Mouse (Mus musculus) heart, embryonic 10.5 days (tissue): ENCODE measurements around the gene Vps9d1. TPM values are rescaled to one million over a fixed set of nuclear protein-coding genes. Genes with fewer than 3 reads are reported as not detected.
"Not testable (repeated sequence)": the region's sequence is repeated elsewhere in the genome, so short reads cannot be mapped to it uniquely, and the experiment has no call there.

Source experiments
- DNase-seq: peaks from one replicate; pipeline ENCODE4 v3.0.0-alpha.2; 2017; ENCODE audit warnings: low spot score
- H3K27ac ChIP-seq: fragments of 300-500 bp; sonication (generic); 2 replicates; pipeline ENCODE4 v1.5.1; 2016; ENCODE audit warnings: mild to moderate bottlenecking
- H3K27me3 ChIP-seq: fragments of 300-500 bp; sonication (generic); 2 replicates; pipeline ENCODE4 v1.6.1; 2016; ENCODE audit warnings: mild to moderate bottlenecking; ENCODE audit not compliant: poor library complexity, insufficient read depth, severe bottlenecking
- H3K36me3 ChIP-seq: fragments of 300-500 bp; sonication (generic); 2 replicates; pipeline ENCODE4 v1.6.1; 2016; ENCODE audit warnings: mild to moderate bottlenecking, moderate library complexity
- H3K4me1 ChIP-seq: fragments of 300-500 bp; sonication (generic); 2 replicates; pipeline ENCODE4 v1.6.1; 2016; ENCODE audit warnings: mild to moderate bottlenecking
- H3K4me3 ChIP-seq: fragments of 300-500 bp; sonication (generic); 2 replicates; pipeline ENCODE4 v1.5.1; 2016; ENCODE audit warnings: mild to moderate bottlenecking, moderate library complexity
- H3K9me3 ChIP-seq: fragments of 300-500 bp; sonication (generic); 2 replicates; pipeline ENCODE4 v1.6.1; 2016; ENCODE audit warnings: mild to moderate bottlenecking, moderate library complexity
- WGBS: fragments of 180-500 bp; shearing (Covaris S2); methylation state at CpG from one replicate; pipeline ENCODE4 v1.1.7; 2016; 5-methylcytosine and 5-hydroxymethylcytosine counted together
- polyA plus RNA-seq: library from polyadenylated mRNA; unstranded; fragments of >200 nt; fragmentation: Nextera tagmentation; extraction: Ambion mirVana; gene quantifications from 2 replicates; pipeline ENCODE4 v1.2.1, GENCODE M21; 2016

The Vps9d1 gene
- polyA plus RNA-seq, 1 experiment from 2014 or later: 20.6 TPM

DNA sequence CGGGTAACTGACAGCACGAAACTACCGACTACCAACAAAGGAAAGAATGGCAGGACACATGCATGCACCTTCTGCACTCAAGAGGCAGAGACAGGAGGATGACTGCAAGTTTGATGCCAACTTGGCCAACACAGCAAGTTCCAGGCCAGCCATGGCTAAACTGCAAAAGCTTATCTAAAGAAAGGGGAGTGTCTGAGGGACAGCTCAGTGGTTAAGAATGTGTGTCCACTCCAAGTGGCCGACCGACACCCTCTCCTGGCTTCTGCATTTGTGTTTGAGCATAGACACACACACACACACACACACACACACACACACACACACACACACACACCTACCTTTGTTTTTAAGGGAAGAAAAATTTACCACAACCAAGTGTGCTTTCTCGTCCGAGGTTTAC is 24.3 kb upstream of the Vps9d1 start:
- no peak for DNase-seq
- no peaks in the 10 kb centered on the region for H3K27me3 ChIP-seq
- peaks cover 67% of the 10 kb centered on the region for H3K36me3 ChIP-seq
- 70% methylated on average over 7 of the region's 7 CpGs for WGBS
- no peaks in the 10 kb centered on the region for H3K9me3 ChIP-seq
- H3K4me3 ChIP-seq: no peak overlapping the region
- H3K4me1 ChIP-seq: 0 out of 2 replicates have a peak, but pooled peaks cover 5% of the 10 kb centered on the region
- H3K27ac ChIP-seq: no peak overlapping the region

DNA sequence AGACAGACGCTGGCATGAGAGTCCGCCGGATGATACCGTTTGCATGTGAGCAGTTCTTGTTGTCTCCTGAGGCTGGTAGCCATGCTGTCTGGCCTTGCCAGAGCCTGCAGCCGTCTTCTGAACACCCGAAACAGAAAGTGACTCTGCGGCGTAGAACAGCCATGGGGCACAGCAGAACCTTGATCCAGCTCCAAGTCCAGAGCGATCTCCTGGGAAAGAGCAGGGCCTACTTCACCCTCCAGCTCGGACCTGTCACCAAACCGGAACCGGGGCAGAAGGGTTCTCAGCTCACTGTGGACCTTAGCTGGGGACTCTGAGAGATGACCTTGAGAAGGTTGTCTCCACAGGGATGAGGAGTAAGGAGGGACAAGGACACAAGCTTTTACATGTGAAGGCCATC is 20.9 kb upstream of the Vps9d1 start:
- Histone ChIP-seq H3K4me3 (no peak overlapping the region), H3K27ac (no peak overlapping the region), H3K36me3 (peaks cover 71% of the 10 kb centered on the region), H3K4me1 (peaks cover 9% of the 10 kb centered on the region; the same call in 1 of the 2 replicates), H3K27me3 (no peaks in the 10 kb centered on the region), H3K9me3 (no peaks in the 10 kb centered on the region)
- WGBS: 94% methylated on average over 12 of the region's 12 CpGs
- DNase-seq: no peak

DNA sequence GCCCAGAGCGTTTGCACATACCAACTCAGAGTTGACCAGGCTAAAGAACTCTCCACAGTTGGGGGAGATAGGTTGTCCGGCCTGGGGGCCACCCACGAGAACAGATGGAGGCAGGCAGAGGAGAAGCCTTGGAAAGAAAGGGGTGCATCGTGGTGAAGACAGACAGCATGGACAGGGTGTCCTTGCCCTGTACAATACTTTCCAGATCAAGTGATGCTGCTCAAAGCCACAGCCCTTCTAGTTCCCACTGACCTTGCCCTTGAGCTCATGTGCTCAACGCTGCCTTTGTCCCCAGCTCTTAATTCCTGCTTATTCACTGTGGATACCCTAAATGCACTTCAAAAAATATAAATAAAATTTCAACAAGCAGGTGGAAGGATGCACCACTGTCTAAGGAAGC is 20.3 kb upstream of the Vps9d1 start:
- Histone ChIP-seq H3K27me3 (no peaks in the 10 kb centered on the region), H3K36me3 (peaks cover 72% of the 10 kb centered on the region), H3K27ac (no peak overlapping the region), H3K4me1 (peaks cover 9% of the 10 kb centered on the region; the same call in 1 of the 2 replicates), H3K9me3 (no peaks in the 10 kb centered on the region), H3K4me3 (no peak overlapping the region)
- 85% methylated on average over 5 of the region's 5 CpGs for WGBS
- DNase-seq: no peak

DNA sequence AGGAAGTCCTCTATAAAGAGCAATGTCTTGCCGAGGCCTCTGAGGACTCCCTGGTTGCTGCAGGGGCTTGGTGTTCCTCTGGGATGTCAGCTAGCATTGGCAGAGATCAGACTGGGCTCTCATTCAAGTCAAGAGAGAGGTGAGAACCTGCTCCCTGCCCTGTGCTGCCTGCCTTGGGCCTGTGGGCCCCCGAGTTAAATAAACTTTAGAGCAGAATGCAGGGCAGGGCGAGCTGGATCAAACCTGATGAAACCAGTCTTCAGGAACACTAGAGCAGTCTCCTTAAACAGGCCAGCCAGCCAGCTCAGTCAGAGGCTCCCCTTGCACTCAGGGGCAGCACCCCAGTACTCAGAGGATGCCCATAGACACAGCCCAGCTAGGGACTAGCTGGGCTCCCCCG is 17.8 kb upstream of the Vps9d1 start:
- Histone ChIP-seq H3K9me3 (no peaks in the 10 kb centered on the region), H3K4me1 (peaks cover 13% of the 10 kb centered on the region; the same call in 1 of the 2 replicates), H3K36me3 (peaks cover 84% of the 10 kb centered on the region), H3K27ac (peak overlapping the region; percentile 32; the same call in 1 of the 2 replicates), H3K4me3 (no peak overlapping the region), H3K27me3 (no peaks in the 10 kb centered on the region)
- WGBS: 76% methylated on average over 4 of the region's 4 CpGs
- DNase-seq: no peak

DNA sequence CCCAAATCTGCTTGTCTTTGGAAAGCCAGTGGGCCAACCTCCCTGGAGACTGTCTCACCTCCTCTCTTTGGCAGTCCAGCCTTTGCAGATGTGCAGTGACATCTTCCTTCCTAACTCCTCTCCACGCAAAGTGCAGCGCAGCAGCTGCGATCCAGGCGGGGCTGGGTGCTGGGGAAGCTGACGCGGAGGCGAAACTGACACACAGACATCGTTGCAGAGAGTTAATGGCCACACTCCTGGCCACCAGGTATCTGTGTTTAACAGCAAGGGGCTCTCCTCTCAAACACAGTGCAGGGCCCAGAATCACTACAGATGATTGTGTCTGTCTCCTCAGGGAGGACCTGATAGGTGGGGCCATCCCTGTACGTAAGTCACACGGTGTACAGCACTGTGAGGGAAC is 17.0 kb upstream of the Vps9d1 start:
- no peak for DNase-seq
- WGBS: 88% methylated on average over 10 of the region's 10 CpGs
- Histone ChIP-seq H3K36me3 (peaks cover 86% of the 10 kb centered on the region), H3K4me1 (peaks cover 13% of the 10 kb centered on the region; the same call in 1 of the 2 replicates), H3K27me3 (no peaks in the 10 kb centered on the region), H3K4me3 (no peak overlapping the region), H3K27ac (no peak overlapping the region), H3K9me3 (no peaks in the 10 kb centered on the region)

DNA sequence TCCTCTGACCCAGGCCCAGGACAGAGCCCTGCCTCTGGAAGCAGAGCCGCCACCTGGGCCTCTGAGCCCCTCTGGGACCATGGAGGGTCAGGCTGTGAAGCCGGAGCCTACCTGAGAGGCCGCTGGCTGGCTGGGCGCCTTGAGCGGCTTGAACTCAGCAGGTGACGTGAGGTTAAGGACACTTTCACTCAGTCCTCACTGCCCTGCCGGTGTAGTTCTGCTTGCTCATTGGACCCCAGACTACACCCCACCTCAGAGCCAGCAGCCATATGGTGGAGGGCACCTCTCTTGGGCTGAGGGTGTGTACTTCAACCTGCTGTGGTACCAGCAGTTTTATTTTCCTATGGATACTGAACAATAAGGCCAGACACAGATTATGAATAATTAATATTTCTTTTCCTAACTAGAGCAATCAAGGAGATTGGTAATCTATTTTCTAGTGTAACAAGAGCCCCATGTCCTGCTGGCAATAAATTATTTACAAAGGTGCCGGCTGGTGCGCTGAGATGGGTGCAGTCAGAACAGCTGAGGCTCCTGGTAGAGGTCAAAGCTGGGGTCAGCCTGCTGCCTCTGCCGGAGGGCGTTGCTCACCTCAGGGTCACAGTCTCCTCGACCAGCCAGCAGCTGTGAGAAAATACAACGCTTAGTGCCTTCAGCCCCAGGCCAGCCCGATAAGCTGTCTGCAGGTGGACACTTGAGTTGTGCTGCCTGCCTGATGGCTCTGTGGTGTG is 13.9 kb upstream of the Vps9d1 start:
- no peak overlapping the region for H3K4me3 ChIP-seq
- no peak overlapping the region for H3K27ac ChIP-seq
- DNase-seq: no peak
- H3K9me3 ChIP-seq: no peaks in the 10 kb centered on the region
- peaks cover 13% of the 10 kb centered on the region; the same call in 1 of the 2 replicates for H3K4me1 ChIP-seq
- peaks cover 90% of the 10 kb centered on the region for H3K36me3 ChIP-seq
- WGBS: 82% methylated on average over 14 of the region's 14 CpGs
- no peaks in the 10 kb centered on the region for H3K27me3 ChIP-seq

DNA sequence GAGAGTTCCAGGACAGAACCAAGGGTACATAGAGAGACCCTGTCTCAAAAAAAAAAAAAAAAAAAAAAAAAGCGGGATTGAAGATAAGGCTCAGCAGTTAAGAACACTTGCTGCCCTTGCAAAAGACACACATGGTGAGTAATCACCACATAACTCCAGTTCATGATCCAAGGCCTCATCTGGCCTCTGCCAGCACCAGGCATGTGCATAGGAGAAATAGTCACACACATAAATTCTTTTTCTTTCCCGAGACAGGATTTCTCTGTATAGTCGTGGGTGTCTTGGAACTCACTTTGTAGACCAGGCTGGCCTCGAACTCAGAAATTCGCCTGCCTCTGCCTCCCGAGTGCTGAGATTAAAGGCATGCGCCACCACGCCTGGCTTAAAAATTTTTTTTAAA is 3.4 kb upstream of the Vps9d1 start:
- not testable (repeated sequence) for DNase-seq, H3K27me3 ChIP-seq, H3K27ac ChIP-seq, H3K4me3 ChIP-seq, H3K9me3 ChIP-seq
- H3K36me3 ChIP-seq: peaks cover 61% of the 10 kb centered on the region
- H3K4me1 ChIP-seq: peaks cover 34% of the 10 kb centered on the region
- 90% methylated on average over 8 of the region's 8 CpGs for WGBS

DNA sequence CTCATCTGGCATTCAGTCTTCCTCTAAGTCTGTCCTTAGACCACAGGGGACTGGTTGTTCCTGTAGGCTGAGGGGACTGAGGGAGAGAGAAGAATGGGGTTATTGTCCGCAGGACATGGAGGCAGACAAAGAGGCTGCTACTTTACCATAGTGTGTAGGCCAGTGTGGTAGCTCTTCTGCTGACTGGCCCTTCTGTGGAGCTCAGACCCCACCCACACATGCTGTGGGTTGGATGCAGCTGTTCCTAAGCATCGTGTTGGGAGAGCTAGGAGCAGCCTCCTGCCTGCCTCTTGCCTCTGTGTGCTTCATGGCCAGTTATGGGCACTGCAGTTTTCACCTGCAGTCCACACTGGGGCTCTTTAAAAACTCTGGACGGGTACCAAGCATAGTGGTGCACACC is 3.0 kb upstream of the Vps9d1 start:
- Histone ChIP-seq H3K4me1 (peaks cover 37% of the 10 kb centered on the region), H3K4me3 (no peak overlapping the region), H3K9me3 (no peaks in the 10 kb centered on the region), H3K27me3 (no peaks in the 10 kb centered on the region), H3K27ac (no peak overlapping the region), H3K36me3 (peaks cover 58% of the 10 kb centered on the region)
- 78% methylated on average over 3 of the region's 3 CpGs for WGBS
- no peak for DNase-seq

DNA sequence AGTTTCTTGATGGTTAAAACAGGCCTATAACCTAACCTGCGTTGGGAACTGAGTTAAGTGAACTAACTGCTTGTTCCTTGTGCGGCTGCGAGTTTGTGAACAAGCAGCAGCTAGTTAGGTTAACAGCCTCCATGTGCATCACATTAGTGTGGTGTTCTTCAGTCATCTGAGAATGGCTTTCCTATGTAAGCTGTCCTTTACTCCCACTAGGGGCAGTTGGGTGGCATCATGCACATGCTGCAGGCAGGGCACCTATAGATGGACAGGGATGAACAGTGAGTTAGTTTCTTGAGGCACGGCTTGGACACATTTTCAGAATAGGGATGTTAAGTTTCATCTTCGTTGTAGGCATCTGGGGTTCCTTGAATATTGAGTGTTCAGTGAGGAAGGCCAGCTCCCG is 1.0 kb upstream of the Vps9d1 start:
- Histone ChIP-seq H3K27ac (peak overlapping the region; percentile 98; the same call in 1 of the 2 replicates), H3K9me3 (no peaks in the 10 kb centered on the region), H3K27me3 (no peaks in the 10 kb centered on the region), H3K36me3 (peaks cover 65% of the 10 kb centered on the region), H3K4me1 (peaks cover 37% of the 10 kb centered on the region), H3K4me3 (peak overlapping the region; percentile 97)
- 65% methylated on average over 6 of the region's 6 CpGs for WGBS
- no peak for DNase-seq

DNA sequence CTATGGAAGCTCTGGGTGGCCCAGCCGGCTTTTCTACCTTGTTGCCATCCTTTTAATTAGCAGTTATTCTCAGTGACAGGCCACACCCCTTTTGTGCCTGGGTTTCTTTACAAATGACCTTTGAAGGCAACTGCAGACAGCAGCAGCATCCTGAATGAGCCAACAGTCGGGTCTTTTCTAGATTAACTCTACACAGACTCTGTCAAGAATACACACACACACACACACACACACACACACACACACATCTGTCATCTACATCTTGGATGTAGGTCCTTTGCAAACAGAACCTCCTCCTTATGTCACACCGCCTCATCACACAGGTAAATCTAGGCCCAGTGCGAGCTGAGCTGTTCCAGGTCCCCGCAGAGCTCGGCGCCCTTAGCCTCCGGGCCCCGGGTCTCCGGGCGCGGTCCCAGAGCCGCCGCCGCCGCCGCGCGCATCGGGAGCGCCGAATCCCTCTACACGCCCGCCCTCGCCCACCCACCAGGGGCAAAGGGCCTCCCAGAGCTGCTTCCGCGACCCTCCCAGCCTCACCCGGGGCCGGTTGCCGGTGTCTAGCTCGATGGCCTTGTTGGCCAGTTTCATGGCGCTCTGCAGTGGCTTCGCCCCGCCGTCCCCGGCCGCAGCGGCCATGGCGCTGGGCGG is 573 bp downstream of the Vps9d1 start:
- Histone ChIP-seq H3K4me1 (peaks cover 37% of the 10 kb centered on the region), H3K27me3 (no peaks in the 10 kb centered on the region), H3K27ac (peak overlapping the region; percentile 98), H3K4me3 (peak overlapping the region; percentile 97), H3K36me3 (peaks cover 64% of the 10 kb centered on the region), H3K9me3 (no peaks in the 10 kb centered on the region)
- DNase-seq: no peak
- under 1% methylated on average over 40 of the region's 40 CpGs for WGBS

DNA sequence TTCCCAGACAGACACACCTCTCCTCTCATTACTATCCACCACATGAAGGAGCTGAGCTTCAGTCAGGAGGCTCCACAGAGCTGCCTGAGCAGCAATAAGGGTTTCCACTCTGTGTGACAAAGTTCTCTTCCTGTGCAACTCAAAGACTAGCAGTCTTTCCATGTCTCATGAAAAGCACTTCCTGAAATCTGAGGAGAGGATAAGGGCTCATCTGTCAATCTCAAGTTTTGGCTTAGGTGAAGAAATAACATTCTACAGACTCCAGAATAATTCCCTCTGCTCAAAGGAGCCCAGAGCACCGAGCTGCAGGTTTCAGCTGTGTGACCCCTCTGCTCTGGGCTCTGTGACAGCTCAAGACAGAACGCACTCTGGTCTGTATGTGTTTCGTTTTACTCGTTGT is 1.2 kb downstream of the Vps9d1 start:
- Histone ChIP-seq H3K27me3 (no peaks in the 10 kb centered on the region), H3K27ac (no peak overlapping the region), H3K4me3 (peak overlapping the region; percentile 97), H3K4me1 (peaks cover 37% of the 10 kb centered on the region), H3K36me3 (peaks cover 64% of the 10 kb centered on the region), H3K9me3 (no peaks in the 10 kb centered on the region)
- no peak for DNase-seq
- WGBS: 54% methylated on average over 4 of the region's 4 CpGs

DNA sequence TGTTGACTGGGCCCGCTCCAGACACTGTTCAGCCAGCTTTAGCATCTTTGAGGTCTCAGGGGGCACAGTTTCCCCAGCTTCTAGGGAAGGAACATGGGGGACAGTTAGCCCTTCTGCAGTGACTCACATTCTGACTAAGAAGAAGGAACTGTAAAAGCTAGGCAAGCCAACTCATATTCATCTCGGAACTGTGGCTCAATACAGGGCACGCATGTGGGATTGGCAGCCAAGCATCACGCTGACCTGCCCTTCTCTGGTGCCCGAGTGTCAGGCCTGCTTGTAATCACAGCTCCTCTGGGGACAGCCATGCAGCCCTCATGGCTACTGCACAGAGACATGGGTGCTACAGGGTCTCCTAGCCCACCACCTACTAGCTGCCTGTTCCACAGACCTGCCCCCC is 3.2 kb downstream of the Vps9d1 start:
- H3K4me3 ChIP-seq: no peak overlapping the region
- peaks cover 31% of the 10 kb centered on the region for H3K4me1 ChIP-seq
- DNase-seq: no peak
- peaks cover 64% of the 10 kb centered on the region for H3K36me3 ChIP-seq
- H3K27ac ChIP-seq: no peak overlapping the region
- 88% methylated on average over 5 of the region's 5 CpGs for WGBS
- no peaks in the 10 kb centered on the region for H3K9me3 ChIP-seq
- H3K27me3 ChIP-seq: no peaks in the 10 kb centered on the region

DNA sequence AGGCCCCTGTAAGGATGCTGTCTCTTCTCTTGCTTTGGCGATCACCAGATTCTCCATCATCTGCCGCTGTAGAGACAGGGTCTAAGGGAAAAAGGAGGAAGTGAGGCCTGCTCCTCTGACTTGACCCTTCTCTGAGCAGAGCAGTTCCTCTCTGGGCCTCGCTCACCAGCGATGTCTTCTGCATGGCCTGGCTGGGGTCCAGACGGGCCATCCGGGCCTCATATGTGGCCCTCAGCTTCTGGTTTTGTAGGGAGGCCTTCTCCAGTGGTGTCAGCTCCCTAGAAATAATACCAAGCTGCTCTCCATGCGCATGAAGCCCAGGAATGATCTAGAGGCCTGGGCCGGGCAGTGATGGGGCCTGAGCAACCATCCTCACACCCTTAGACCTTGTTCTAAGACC is 5.6 kb downstream of the Vps9d1 start:
- no peaks in the 10 kb centered on the region for H3K9me3 ChIP-seq
- no peak overlapping the region for H3K27ac ChIP-seq
- 89% methylated on average over 8 of the region's 8 CpGs for WGBS
- DNase-seq: no peak
- no peaks in the 10 kb centered on the region for H3K27me3 ChIP-seq
- H3K4me1 ChIP-seq: peaks cover 12% of the 10 kb centered on the region
- H3K4me3 ChIP-seq: no peak overlapping the region
- peaks cover 83% of the 10 kb centered on the region for H3K36me3 ChIP-seq
